Mouse (Mus musculus): ENCODE measurements at regions not wholly inside any gene's neighbourhood (a gene's known extent, or its start where the extent isn't known, plus 50 kb on each side); places are given as distances from the start of the nearest gene placed in this dataset.

- TF ChIP-seq CTCF (IDR thresholded peaks at IDR 0.05; ENCODE audit: extremely low read depth, insufficient read length, insufficient replicate concordance, low read depth, low read length), result no peak
- TF ChIP-seq POLR2A (IDR thresholded peaks at IDR 0.05; ENCODE audit: low read depth, low read length), result no peak
Measured at GRCm38 (mm10) chr7:137851061-137851460, 413.6 kb downstream of the Glrx3 start.

All from small intestine, adult 2 months (tissue).